Mouse (Mus musculus): ENCODE results near the gene Rbfox1. TPM values are rescaled to one million over a fixed set of nuclear protein-coding genes. Genes with fewer than 3 reads are reported as not detected.

Rbfox1 gene
- polyA plus RNA-seq, 1 experiment = not detected

- TF ChIP-seq CTCF (IDR thresholded peaks at IDR 0.05; ENCODE audit: low read depth, low read length) = no peak
- no peak for TF ChIP-seq POLR2A (IDR thresholded peaks at IDR 0.05; ENCODE audit: insufficient read depth, low read length)
- TF ChIP-seq EP300 (IDR thresholded peaks at IDR 0.05; ENCODE audit: insufficient read depth, low read depth, low read length) = no peak
- no peak overlapping the region for H3K4me3 ChIP-seq (ENCODE audit: low read depth, low read length)
- H3K4me1 ChIP-seq (ENCODE audit: control insufficient read depth, insufficient read depth, low read length) = no peaks in the 10 kb centered on the region
- no peaks in the 10 kb centered on the region for H3K36me3 ChIP-seq (ENCODE audit: control insufficient read depth, insufficient read depth, low read length, poor library complexity, severe bottlenecking)
- no peak overlapping the region for H3K9ac ChIP-seq (ENCODE audit: low read depth, poor library complexity, severe bottlenecking)
- no peaks in the 10 kb centered on the region for H3K27me3 ChIP-seq (ENCODE audit: control insufficient read depth, insufficient read depth, low read length, poor library complexity, severe bottlenecking)
- no peaks in the 10 kb centered on the region for H3K9me3 ChIP-seq (replicated peaks; ENCODE audit: control insufficient read depth, insufficient read depth, low read length, poor library complexity, severe bottlenecking)
- no peak overlapping the region for H3K27ac ChIP-seq (ENCODE audit: insufficient read depth, low read length)
These were observed 60.5 kb downstream of the Rbfox1 start for GRCm38 (mm10) chr16:5945682-5946081.

- H3K9ac ChIP-seq (ENCODE audit: low read depth, poor library complexity, severe bottlenecking) = no peak overlapping the region
- no peaks in the 10 kb centered on the region for H3K4me1 ChIP-seq (ENCODE audit: control insufficient read depth, insufficient read depth, low read length)
- H3K27ac ChIP-seq (ENCODE audit: insufficient read depth, low read length) = no peak overlapping the region
- no peak for TF ChIP-seq POLR2A (IDR thresholded peaks at IDR 0.05; ENCODE audit: insufficient read depth, low read length)
- no peak for TF ChIP-seq EP300 (IDR thresholded peaks at IDR 0.05; ENCODE audit: insufficient read depth, low read depth, low read length)
- TF ChIP-seq CTCF (IDR thresholded peaks at IDR 0.05; ENCODE audit: low read depth, low read length) = no peak
- H3K27me3 ChIP-seq (ENCODE audit: control insufficient read depth, insufficient read depth, low read length, poor library complexity, severe bottlenecking) = no peaks in the 10 kb centered on the region
- no peaks in the 10 kb centered on the region for H3K9me3 ChIP-seq (replicated peaks; ENCODE audit: control insufficient read depth, insufficient read depth, low read length, poor library complexity, severe bottlenecking)
- H3K36me3 ChIP-seq (ENCODE audit: control insufficient read depth, insufficient read depth, low read length, poor library complexity, severe bottlenecking) = no peaks in the 10 kb centered on the region
- no peak overlapping the region for H3K4me3 ChIP-seq (ENCODE audit: low read depth, low read length)
These were observed 68.0 kb downstream of the Rbfox1 start for GRCm38 (mm10) chr16:5953106-5953505.

GRCm38 (mm10) chr16:5957418-5957817, 72.3 kb downstream of the Rbfox1 start:
- Histone ChIP-seq H3K4me1 (ENCODE audit: control insufficient read depth, insufficient read depth, low read length) (no peaks in the 10 kb centered on the region), H3K9me3 (replicated peaks; ENCODE audit: control insufficient read depth, insufficient read depth, low read length, poor library complexity, severe bottlenecking) (no peaks in the 10 kb centered on the region), H3K4me3 (ENCODE audit: low read depth, low read length) (no peak overlapping the region), H3K27me3 (ENCODE audit: control insufficient read depth, insufficient read depth, low read length, poor library complexity, severe bottlenecking) (no peaks in the 10 kb centered on the region), H3K27ac (ENCODE audit: insufficient read depth, low read length) (no peak overlapping the region), H3K9ac (ENCODE audit: low read depth, poor library complexity, severe bottlenecking) (no peak overlapping the region), H3K36me3 (ENCODE audit: control insufficient read depth, insufficient read depth, low read length, poor library complexity, severe bottlenecking) (no peaks in the 10 kb centered on the region)
- no peak for TF ChIP-seq POLR2A (IDR thresholded peaks at IDR 0.05; ENCODE audit: insufficient read depth, low read length)
- no peak for TF ChIP-seq CTCF (IDR thresholded peaks at IDR 0.05; ENCODE audit: low read depth, low read length)
- no peak for TF ChIP-seq EP300 (IDR thresholded peaks at IDR 0.05; ENCODE audit: insufficient read depth, low read depth, low read length)

GRCm38 (mm10) chr16:5961786-5962185, 76.6 kb downstream of the Rbfox1 start:
- Histone ChIP-seq H3K9ac (ENCODE audit: low read depth, poor library complexity, severe bottlenecking) (no peak overlapping the region), H3K4me1 (ENCODE audit: control insufficient read depth, insufficient read depth, low read length) (no peaks in the 10 kb centered on the region), H3K36me3 (ENCODE audit: control insufficient read depth, insufficient read depth, low read length, poor library complexity, severe bottlenecking) (no peaks in the 10 kb centered on the region), H3K4me3 (ENCODE audit: low read depth, low read length) (no peak overlapping the region), H3K27me3 (ENCODE audit: control insufficient read depth, insufficient read depth, low read length, poor library complexity, severe bottlenecking) (no peaks in the 10 kb centered on the region), H3K27ac (ENCODE audit: insufficient read depth, low read length) (no peak overlapping the region), H3K9me3 (replicated peaks; ENCODE audit: control insufficient read depth, insufficient read depth, low read length, poor library complexity, severe bottlenecking) (no peaks in the 10 kb centered on the region)
- TF ChIP-seq EP300 (IDR thresholded peaks at IDR 0.05; ENCODE audit: insufficient read depth, low read depth, low read length) = no peak
- TF ChIP-seq POLR2A (IDR thresholded peaks at IDR 0.05; ENCODE audit: insufficient read depth, low read length) = no peak
- TF ChIP-seq CTCF (IDR thresholded peaks at IDR 0.05; ENCODE audit: low read depth, low read length) = no peak

- H3K4me3 ChIP-seq (ENCODE audit: low read depth, low read length) = no peak overlapping the region
- no peak for TF ChIP-seq CTCF (IDR thresholded peaks at IDR 0.05; ENCODE audit: low read depth, low read length)
- no peak for TF ChIP-seq POLR2A (IDR thresholded peaks at IDR 0.05; ENCODE audit: insufficient read depth, low read length)
- TF ChIP-seq EP300 (IDR thresholded peaks at IDR 0.05; ENCODE audit: insufficient read depth, low read depth, low read length) = no peak
- no peaks in the 10 kb centered on the region for H3K36me3 ChIP-seq (ENCODE audit: control insufficient read depth, insufficient read depth, low read length, poor library complexity, severe bottlenecking)
- no peak overlapping the region for H3K27ac ChIP-seq (ENCODE audit: insufficient read depth, low read length)
- H3K27me3 ChIP-seq (ENCODE audit: control insufficient read depth, insufficient read depth, low read length, poor library complexity, severe bottlenecking) = no peaks in the 10 kb centered on the region; the same call in 1 of the 2 replicates
- H3K9ac ChIP-seq (ENCODE audit: low read depth, poor library complexity, severe bottlenecking) = no peak overlapping the region
- H3K4me1 ChIP-seq (ENCODE audit: control insufficient read depth, insufficient read depth, low read length) = no peaks in the 10 kb centered on the region
- no peaks in the 10 kb centered on the region for H3K9me3 ChIP-seq (replicated peaks; ENCODE audit: control insufficient read depth, insufficient read depth, low read length, poor library complexity, severe bottlenecking)
These were observed 89.0 kb downstream of the Rbfox1 start for GRCm38 (mm10) chr16:5974172-5974571.

- no peaks in the 10 kb centered on the region for H3K36me3 ChIP-seq (ENCODE audit: control insufficient read depth, insufficient read depth, low read length, poor library complexity, severe bottlenecking)
These were observed 107.2 kb downstream of the Rbfox1 start for GRCm38 (mm10) chr16:5992045-5993011.

More at GRCm38 (mm10) chr16:5992045-5993011, 107.2 kb downstream of the Rbfox1 start:
- no peaks in the 10 kb centered on the region for H3K9me3 ChIP-seq (replicated peaks; ENCODE audit: control insufficient read depth, insufficient read depth, low read length, poor library complexity, severe bottlenecking)
- H3K27me3 ChIP-seq (ENCODE audit: control insufficient read depth, insufficient read depth, low read length, poor library complexity, severe bottlenecking) = no peaks in the 10 kb centered on the region
- TF ChIP-seq POLR2A (IDR thresholded peaks at IDR 0.05; ENCODE audit: insufficient read depth, low read length) = no peak
- no peak overlapping the region for H3K4me3 ChIP-seq (ENCODE audit: low read depth, low read length)
- no peak overlapping the region for H3K27ac ChIP-seq (ENCODE audit: insufficient read depth, low read length)
- H3K9ac ChIP-seq (ENCODE audit: low read depth, poor library complexity, severe bottlenecking) = no peak overlapping the region
- H3K4me1 ChIP-seq (ENCODE audit: control insufficient read depth, insufficient read depth, low read length) = no peaks in the 10 kb centered on the region
